ENCODE assay signal across 12 mouse cellular contexts in genomic region chr4:127517539-127517938, GRCm38 (mm10).
DNase-seq lines count a peak whose midpoint lies in the region.
"Had no signal": no experiment of that assay in that cellular context is flagged by ENCODE, and none has a peak within 500 bp of the region (broad histone marks: within the 10 kb centered on the region; RNA-seq: fewer than 3 reads in every experiment).

No protein-coding gene starts in this region.

- peak; percentile 54 for DNase-seq in layer of hippocampus, adult 11-12 months (ENCODE audit: low spot score)
- no peak for DNase-seq in layer of hippocampus, postnatal 10 days (ENCODE audit: low spot score in 2 of 2)
- DNase-seq in layer of hippocampus, adult 9-10 months (ENCODE audit: low spot score) = peak; percentile 24
- peak; percentile 64 to 91 for DNase-seq in left cerebral cortex, postnatal 25 days (ENCODE audit: low spot score in 2 of 2)
- no peak for DNase-seq in thymus, postnatal 14 days
- DNase-seq in cerebellum, adult 8-10 months = no peak
- no peak for DNase-seq in kidney, adult 18-20 months
- no peak for DNase-seq in cerebellum, adult 11-12 months
- DNase-seq: cerebellum, adult 9-11 months; gastrocnemius, postnatal 36 days; lung, adult 2 months; lung, postnatal 4 days had no signal

- intact Hi-C loops in left cerebral cortex, postnatal 25 days (cut with DNase I) = loop anchor here (5.0 kb wide), 1 partner anchor 75 kb away; no protein-coding TSS in a partner anchor

Comparison
In these comparisons a context has a peak if more than half of its experiments do, and no peak if none do; other contexts are left out.
1. DNase-seq: peak in layer of hippocampus, adult 11-12 months (single experiment), layer of hippocampus, adult 9-10 months (single experiment) and left cerebral cortex, postnatal 25 days (2 of 2); none in layer of hippocampus, postnatal 10 days (0 of 2), thymus, postnatal 14 days (single experiment), cerebellum, adult 8-10 months (single experiment), kidney, adult 18-20 months (single experiment) and cerebellum, adult 11-12 months (single experiment).